Mouse (Mus musculus) CH12.LX (cell line): ENCODE measurements around the gene Stk24. TPM values are rescaled to one million over a fixed set of nuclear protein-coding genes. Genes with fewer than 3 reads are reported as not detected.

Experiments
- DNase-seq: peaks from one replicate; pipeline ENCODE4 v3.0.0-alpha.2; 2013; ENCODE audit errors: extremely low read depth
- H3K27ac ChIP-seq: 2 replicates; pipeline ENCODE4 v1.5.1; 2012; ENCODE audit warnings: low read depth, mild to moderate bottlenecking, control low read depth, moderate library complexity; ENCODE audit not compliant: insufficient read depth
- H3K27me3 ChIP-seq: replicated peaks from 2 replicates; pipeline ENCODE3; 2012; ENCODE audit warnings: inconsistent platforms
- H3K36me3 ChIP-seq, 2 experiments: replicated peaks in 1 of 2; 2 replicates each; pipeline versions ENCODE3 to v1.6.1; 2012; ENCODE audit warnings: inconsistent platforms in 1 of 2, low read length in 1 of 2, mild to moderate bottlenecking in 1 of 2, mixed read lengths in 1 of 2, moderate library complexity in 1 of 2; ENCODE audit not compliant: control insufficient read depth in 1 of 2, insufficient read depth in 1 of 2
- H3K4me1 ChIP-seq, 2 experiments: 2 replicates each; pipeline ENCODE4 v1.6.1; 2012; ENCODE audit warnings: inconsistent platforms in 1 of 2, moderate library complexity in 1 of 2; ENCODE audit not compliant: insufficient read depth in 2 of 2, control insufficient read depth in 1 of 2
- H3K4me2 ChIP-seq: 2 replicates; pipeline ENCODE4 v1.6.1; 2012; ENCODE audit warnings: low read depth, mild to moderate bottlenecking, control low read depth; ENCODE audit not compliant: poor library complexity, insufficient read depth, severe bottlenecking
- H3K4me3 ChIP-seq, 3 experiments: fragments of 150-350 bp in 1 of 3; sonication (generic) in 1 of 3; replicated peaks in 1 of 3; 2 replicates each; pipeline versions ENCODE3 to v1.5.1; 2011 to 2012; ENCODE audit warnings: low read depth in 2 of 3, low read length in 2 of 3, mild to moderate bottlenecking in 2 of 3, moderate library complexity in 2 of 3, control low read depth in 1 of 3, improper control_type of control experiment in 1 of 3, inconsistent platforms in 1 of 3, mixed read lengths in 1 of 3; ENCODE audit not compliant: poor library complexity in 1 of 3
- H3K79me2 ChIP-seq: replicated peaks from 2 replicates; pipeline ENCODE4 v1.6.1; 2012; ENCODE audit warnings: mild to moderate bottlenecking, moderate library complexity; ENCODE audit not compliant: control insufficient read depth, poor library complexity, insufficient read depth, severe bottlenecking; ENCODE audit errors: extremely low read depth
- H3K9ac ChIP-seq: 2 replicates; pipeline ENCODE4 v1.6.1; 2012; ENCODE audit warnings: low read depth, mild to moderate bottlenecking, control low read depth, moderate library complexity; ENCODE audit not compliant: insufficient read depth
- H3K9me3 ChIP-seq: replicated peaks from 2 replicates; pipeline ENCODE3; 2012; ENCODE audit warnings: low read length, inconsistent platforms, mixed read lengths
- CHD1 ChIP-seq: IDR thresholded peaks from 2 replicates; pipeline ENCODE4 v1.6.1; 2012; ENCODE audit warnings: low read depth, low read length, improper control_type of control experiment, inconsistent platforms
- E2F4 ChIP-seq: IDR thresholded peaks from 2 replicates; pipeline ENCODE4 v1.6.1; 2011; ENCODE audit warnings: low read depth, low read length, improper control_type of control experiment; ENCODE audit not compliant: insufficient replicate concordance
- ELF1 ChIP-seq: IDR thresholded peaks from 2 replicates; pipeline ENCODE4 v1.6.1; 2014; ENCODE audit warnings: low read depth, mild to moderate bottlenecking, inconsistent platforms, low read length, improper control_type of control experiment
- ETS1 ChIP-seq: conservative IDR thresholded peaks from 2 replicates; pipeline ENCODE4 v1.6.1; 2012; ENCODE audit warnings: low read depth, mild to moderate bottlenecking, inconsistent platforms, low read length, improper control_type of control experiment, moderate library complexity
- JUN ChIP-seq: IDR thresholded peaks from 2 replicates; pipeline ENCODE4 v1.6.1; 2011; ENCODE audit warnings: low read depth, mild to moderate bottlenecking, low read length, improper control_type of control experiment, moderate library complexity; ENCODE audit not compliant: insufficient read depth
- KAT2A ChIP-seq: IDR thresholded peaks from 2 replicates; pipeline ENCODE4 v1.6.1; 2012; ENCODE audit warnings: low read length, improper control_type of control experiment, inconsistent platforms; ENCODE audit not compliant: insufficient replicate concordance
- MAX ChIP-seq: IDR thresholded peaks from 2 replicates; pipeline ENCODE4 v1.6.1; 2011; ENCODE audit warnings: low read length, improper control_type of control experiment
- MAZ ChIP-seq: IDR thresholded peaks from 2 replicates; pipeline ENCODE4 v1.6.1; 2012; ENCODE audit warnings: low read depth, mild to moderate bottlenecking, inconsistent platforms, low read length, improper control_type of control experiment, moderate library complexity
- NELFE ChIP-seq: IDR thresholded peaks from 2 replicates; pipeline ENCODE4 v1.6.1; 2011; ENCODE audit warnings: low read depth, low read length, improper control_type of control experiment
- PAX5 ChIP-seq: IDR thresholded peaks from 2 replicates; pipeline ENCODE4 v1.6.1; 2012; ENCODE audit warnings: low read length, inconsistent platforms, mixed read lengths
- POLR2A ChIP-seq: IDR thresholded peaks from 2 replicates; pipeline ENCODE4 v1.6.1; 2011; ENCODE audit warnings: low read depth, mild to moderate bottlenecking, improper control_type of control experiment, low read length
- POLR2AphosphoS2 ChIP-seq: IDR thresholded peaks from 2 replicates; pipeline ENCODE4 v1.6.1; 2011; ENCODE audit warnings: low read depth, low read length, improper control_type of control experiment
- SIN3A ChIP-seq: IDR thresholded peaks from 2 replicates; pipeline ENCODE4 v1.6.1; 2012; ENCODE audit warnings: low read length, improper control_type of control experiment, inconsistent platforms
- TBP ChIP-seq: conservative IDR thresholded peaks from 2 replicates; pipeline ENCODE4 v1.6.1; 2011; ENCODE audit warnings: low read depth, low read length, improper control_type of control experiment
- ZC3H11A ChIP-seq: IDR thresholded peaks from 2 replicates; pipeline ENCODE4 v1.6.1; 2012; ENCODE audit warnings: low read depth, mild to moderate bottlenecking, inconsistent platforms, low read length, improper control_type of control experiment
- dilution Hi-C: fragments of 300-500 bp; cut with MboI; formaldehyde crosslinking; loops from 2 replicates; pipeline ENCODE4 v1.14.3; 2020; ENCODE audit warnings: low sequenced_read_pairs; ENCODE audit not compliant: extremely low pct_unique_long_range_greater_than_20kb, extremely low pct_ligation_motif_present
- in situ Hi-C: fragments of 300-500 bp; cut with MboI; formaldehyde crosslinking; loops from 3 replicates; pipeline ENCODE4 v1.14.3; 2019; ENCODE audit warnings: low sequenced_read_pairs, low pct_ligation_motif_present, low pct_unique_long_range_greater_than_20kb, mixed read lengths
- polyA plus RNA-seq: library from polyadenylated mRNA; unstranded; fragments of >175 nt; gene quantifications from 2 replicates; pipeline ENCODE4 v1.2.1, GENCODE M21; 2012; ENCODE audit warnings: low read depth; ENCODE audit not compliant: insufficient read length
- total RNA-seq, 2 experiments: library from RNA; depleted of rRNA; stranded (reverse); fragments of 300-350 nt in 1 of 2; fragments of >200 nt in 1 of 2; gene quantifications; 2 replicates each; pipeline ENCODE4 v1.2.3; 2012 to 2014

Gene Stk24
- total and polyA plus RNA-seq, 3 experiments, result 35.5 to 96.7 (median 52.7) TPM

GRCm38 (mm10) chr14:121359015-121359414 is 20.8 kb downstream of the Stk24 start:
- Histone ChIP-seq H3K4me3 (no peak overlapping the region), H3K9ac (no peak overlapping the region)
- dilution Hi-C loops, result no loop called here

GRCm38 (mm10) chr14:121358327-121358726 is 21.5 kb downstream of the Stk24 start:
- Histone ChIP-seq H3K27me3 (no peaks in the 10 kb centered on the region), H3K9ac (no peak overlapping the region), H3K4me2 (no peak overlapping the region), H3K79me2 (peaks cover 90% of the 10 kb centered on the region), H3K4me1 (peaks cover 2 to 93% of the 10 kb centered on the region in 2 experiments; a peak in 3 of 4 replicates), H3K4me3 (no peak overlapping the region), H3K9me3 (no peaks in the 10 kb centered on the region), H3K27ac (no peak overlapping the region), H3K36me3 (peaks cover 14 to 88% of the 10 kb centered on the region in 2 experiments)
- dilution Hi-C loops, result no loop called here
- in situ Hi-C loops, result no loop called here
- TF ChIP-seq JUN (no peak), CHD1 (no peak)
- no peak for DNase-seq

More at GRCm38 (mm10) chr14:121359015-121359414, 20.8 kb downstream of the Stk24 start:
- peaks cover 2 to 92% of the 10 kb centered on the region in 2 experiments; a peak in 3 of 4 replicates for H3K4me1 ChIP-seq
- H3K27me3 ChIP-seq, result no peaks in the 10 kb centered on the region
- H3K79me2 ChIP-seq, result peaks cover 90% of the 10 kb centered on the region
- peaks cover 4% of the 10 kb centered on the region for H3K9me3 ChIP-seq
- H3K27ac ChIP-seq, result no peak overlapping the region
- no peak overlapping the region for H3K4me2 ChIP-seq
- in situ Hi-C loops, result no loop called here
- TF ChIP-seq POLR2AphosphoS2, result no peak
- no peak for TF ChIP-seq JUN
- no peak for TF ChIP-seq NELFE
- peaks cover 14 to 89% of the 10 kb centered on the region in 2 experiments for H3K36me3 ChIP-seq
- DNase-seq, result no peak

DNA sequence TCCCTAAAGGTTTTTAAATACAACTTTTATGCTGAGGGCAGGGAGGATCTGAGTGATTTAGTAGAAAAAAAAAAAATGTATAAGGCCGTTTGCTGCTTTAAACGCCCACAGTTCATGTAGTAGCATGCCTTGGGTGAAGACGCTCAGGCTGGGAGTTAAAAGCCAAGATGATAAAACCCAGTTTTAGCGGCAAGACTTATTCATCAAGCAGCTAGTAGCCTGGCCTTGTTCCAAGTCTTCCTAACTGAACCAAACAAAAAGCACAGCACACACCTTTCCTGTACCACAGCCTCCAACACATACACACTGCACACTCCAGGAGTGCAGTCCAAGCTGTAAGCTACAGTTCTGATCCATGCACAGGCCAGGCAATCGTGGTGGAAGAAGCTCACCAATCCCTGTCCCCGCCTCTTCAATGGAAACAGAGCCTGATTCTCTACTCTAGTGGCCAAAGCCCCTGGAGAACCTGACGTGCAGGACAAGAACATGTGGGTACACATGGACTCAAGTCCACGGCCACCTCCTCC is 23.4 kb downstream of the Stk24 start:
- Histone ChIP-seq H3K79me2 (peaks cover 88% of the 10 kb centered on the region), H3K36me3 (peaks cover 4 to 83% of the 10 kb centered on the region in 2 experiments), H3K4me1 (peaks cover under 1 to 95% of the 10 kb centered on the region in 2 experiments), H3K9ac (no peak overlapping the region), H3K9me3 (no peaks in the 10 kb centered on the region), H3K4me2 (no peak overlapping the region), H3K4me3 (no peak overlapping the region), H3K27ac (no peak overlapping the region), H3K27me3 (no peaks in the 10 kb centered on the region)
- no peak for TF ChIP-seq PAX5
- no peak for DNase-seq
- in situ Hi-C loops (no loop called here), dilution Hi-C loops (no loop called here)

GRCm38 (mm10) chr14:121355732-121356131 is 24.1 kb downstream of the Stk24 start:
- no peak for DNase-seq
- in situ Hi-C loops, result no loop called here
- Histone ChIP-seq H3K9ac (no peak overlapping the region), H3K4me3 (no peak overlapping the region), H3K4me2 (no peak overlapping the region), H3K36me3 (peaks cover 2 to 76% of the 10 kb centered on the region in 2 experiments), H3K4me1 (peaks cover 0 to 94% of the 10 kb centered on the region in 2 experiments), H3K27me3 (no peaks in the 10 kb centered on the region), H3K27ac (no peak overlapping the region), H3K79me2 (peaks cover 86% of the 10 kb centered on the region), H3K9me3 (no peaks in the 10 kb centered on the region)
- dilution Hi-C loops, result no loop called here
- TF ChIP-seq ETS1, result no peak
- TF ChIP-seq MAX, result no peak
- TF ChIP-seq POLR2A, result no peak
- no peak for TF ChIP-seq SIN3A
- TF ChIP-seq KAT2A, result no peak
- TF ChIP-seq ZC3H11A, result no peak
- no peak for TF ChIP-seq CHD1
- no peak for TF ChIP-seq MAZ
- no peak for TF ChIP-seq E2F4
- no peak for TF ChIP-seq ELF1
- no peak for TF ChIP-seq TBP
